Mouse (Mus musculus) B cell, adult 67 days (primary cell): ENCODE data around the gene Lgals3. TPM values are rescaled to one million over a fixed set of nuclear protein-coding genes. Genes with fewer than 3 reads are reported as not detected.

Experiments
- total RNA-seq, 2 experiments: library from RNA; stranded (reverse); gene quantifications; 4 replicates each; pipeline ENCODE4 v1.2.4; 2023

The Lgals3 gene
- total RNA-seq = 1 to 10 TPM; 3.9 to 4.3 TPM

DNA sequence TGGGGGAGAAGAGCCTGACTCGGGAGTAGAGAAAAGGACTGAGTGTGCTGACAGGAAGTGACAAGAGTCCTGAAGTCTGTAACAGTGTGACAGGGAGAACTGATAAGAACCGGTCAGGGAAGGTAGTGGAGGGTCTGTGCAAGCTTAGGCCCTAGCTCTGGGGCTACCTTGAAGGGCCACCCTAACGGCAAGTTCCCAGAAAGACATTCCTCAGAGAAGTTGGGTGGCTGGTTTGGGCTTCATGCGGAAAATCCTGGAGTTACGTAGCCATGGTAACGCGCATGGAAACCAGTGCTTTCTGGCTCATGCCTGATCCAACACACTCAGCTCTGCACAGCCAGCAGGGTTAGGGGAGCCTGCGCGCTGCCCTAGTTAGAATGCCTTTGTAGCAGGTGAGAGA, at the start of gene Lgals3:
Gene Lgals3 (plus strand): TSS at position 291 of the 400 bp plus-strand sequence.

DNA sequence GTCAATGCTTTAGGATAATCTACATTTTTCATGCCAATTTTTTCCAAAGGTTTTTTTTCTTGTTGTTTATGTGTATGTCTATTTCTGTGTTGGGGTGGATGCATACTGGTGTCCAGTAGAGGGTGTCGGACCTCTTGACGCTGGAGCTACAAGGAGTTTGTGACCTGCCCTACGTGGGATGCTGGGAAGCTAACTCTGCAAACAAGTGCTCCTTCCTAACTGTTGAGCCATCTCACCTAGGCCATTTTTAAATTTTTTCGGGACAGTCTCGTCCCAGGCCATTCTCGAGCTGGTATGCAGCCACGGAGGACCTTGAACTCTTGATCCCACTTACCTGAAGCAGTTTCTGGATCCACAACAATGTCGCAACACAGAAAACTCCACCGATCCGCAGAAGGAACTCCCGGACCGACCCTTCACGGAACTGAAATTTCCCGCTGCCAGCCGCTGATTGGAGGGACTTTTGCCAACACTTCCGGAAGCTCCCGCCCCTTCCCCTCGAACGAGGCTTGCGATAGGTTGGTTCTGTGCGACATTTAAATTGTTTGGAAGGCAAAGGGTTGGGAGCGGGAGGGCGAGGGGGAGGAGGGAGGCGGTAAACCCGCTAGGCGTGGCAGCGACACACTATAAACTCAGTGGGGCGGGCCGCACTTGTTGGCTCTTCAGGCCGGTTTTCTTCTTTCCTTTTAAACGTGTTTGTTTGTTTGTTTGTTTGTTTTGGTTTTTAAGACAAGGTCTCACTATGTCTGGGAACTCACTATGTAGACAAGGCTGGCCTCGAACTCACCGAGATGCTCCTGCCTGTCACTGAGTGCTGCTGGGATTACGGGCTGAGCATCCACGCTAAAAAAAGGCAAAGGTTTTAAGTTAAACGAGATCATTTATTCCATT, 50.5 kb downstream of the Lgals3 start, which contains the start of gene Dlgap5:
Gene Dlgap5 (minus strand): TSS at position 633 of the 891 bp plus-strand sequence.

Other genes starting within 250 kb of the Lgals3 start
- 10 to 100 TPM; 41.6 to 53.3 TPM for gene Gch1, start 178.3 kb upstream of the Lgals3 start, total RNA-seq
- 10 to 100 TPM; 29.9 to 33.2 TPM for gene Wdhd1, start 90.9 kb upstream of the Lgals3 start, total RNA-seq
- gene Socs4, start 90.8 kb upstream of the Lgals3 start, total RNA-seq = 10 to 100 TPM; 30.7 to 34.4 TPM
- 100 to 1,000 TPM; 152 to 176 TPM for gene Mapk1ip1l, start 69.5 kb upstream of the Lgals3 start, total RNA-seq
- 1 to 10 TPM; 6.7 to 8.0 TPM for gene Dlgap5, start 50.7 kb downstream of the Lgals3 start, total RNA-seq
- 10 to 100 TPM; 20.1 to 20.7 TPM for gene Fbxo34, start 82.7 kb downstream of the Lgals3 start, total RNA-seq
- 10 to 100 TPM; 23.0 to 24.5 TPM for gene Atg14, start 202.9 kb downstream of the Lgals3 start, total RNA-seq